Mouse (Mus musculus) kidney, adult 2 months (tissue): ENCODE data around the gene Nell2. TPM values are rescaled to one million over a fixed set of nuclear protein-coding genes. Genes with fewer than 3 reads are reported as not detected.

Source experiments
- DNase-seq: peaks from one replicate; pipeline ENCODE4 v3.0.0; 2021
- H3K27ac ChIP-seq: fragments of 200-500 bp; 2 replicates; pipeline ENCODE4 v1.5.1; 2012; ENCODE audit warnings: low read depth, low read length, control low read depth, inconsistent platforms; ENCODE audit not compliant: insufficient read depth
- H3K27me3 ChIP-seq: fragments of 200-500 bp; replicated peaks from 2 replicates; pipeline ENCODE4 v1.6.1; 2012; ENCODE audit warnings: mild to moderate bottlenecking, moderate library complexity, low read length, inconsistent platforms; ENCODE audit not compliant: control insufficient read depth, insufficient read depth
- H3K36me3 ChIP-seq: fragments of 200-500 bp; 2 replicates; pipeline ENCODE4 v1.6.1; 2012; ENCODE audit warnings: mild to moderate bottlenecking, moderate library complexity, low read length, inconsistent platforms; ENCODE audit not compliant: control insufficient read depth, insufficient read depth
- H3K4me1 ChIP-seq: fragments of 200-500 bp; 2 replicates; pipeline ENCODE4 v1.6.1; 2011; ENCODE audit warnings: low read length; ENCODE audit not compliant: control insufficient read depth, insufficient read depth
- H3K4me3 ChIP-seq: fragments of 200-500 bp; 2 replicates; pipeline ENCODE4 v1.5.1; 2011; ENCODE audit warnings: mild to moderate bottlenecking, low read depth, low read length, control low read depth; ENCODE audit not compliant: insufficient read depth
- CTCF ChIP-seq: fragments of 200-500 bp; conservative IDR thresholded peaks from 2 replicates; pipeline ENCODE4 v1.5.1; 2011; ENCODE audit warnings: low read depth, mild to moderate bottlenecking, control low read depth, low read length, moderate library complexity, mixed read lengths; ENCODE audit not compliant: insufficient read depth, insufficient read length
- POLR2A ChIP-seq: fragments of 200-500 bp; IDR thresholded peaks from one replicate; pipeline ENCODE4 v1.6.1; 2011; ENCODE audit warnings: low read depth, low read length, control low read depth
- WGBS: fragments of 180-500 bp; shearing (Covaris S2); methylation state at CpG from one replicate; pipeline ENCODE4 v1.1.7; 2018; 5-methylcytosine and 5-hydroxymethylcytosine counted together
- polyA plus RNA-seq: library from polyadenylated mRNA; depleted of rRNA; stranded (reverse); fragments of >200 nt; gene quantifications from 2 replicates; pipeline ENCODE4 v1.2.3, GENCODE M21; 2012

Nell2 gene
- polyA plus RNA-seq, 1 experiment, result 0.14 TPM

DNA sequence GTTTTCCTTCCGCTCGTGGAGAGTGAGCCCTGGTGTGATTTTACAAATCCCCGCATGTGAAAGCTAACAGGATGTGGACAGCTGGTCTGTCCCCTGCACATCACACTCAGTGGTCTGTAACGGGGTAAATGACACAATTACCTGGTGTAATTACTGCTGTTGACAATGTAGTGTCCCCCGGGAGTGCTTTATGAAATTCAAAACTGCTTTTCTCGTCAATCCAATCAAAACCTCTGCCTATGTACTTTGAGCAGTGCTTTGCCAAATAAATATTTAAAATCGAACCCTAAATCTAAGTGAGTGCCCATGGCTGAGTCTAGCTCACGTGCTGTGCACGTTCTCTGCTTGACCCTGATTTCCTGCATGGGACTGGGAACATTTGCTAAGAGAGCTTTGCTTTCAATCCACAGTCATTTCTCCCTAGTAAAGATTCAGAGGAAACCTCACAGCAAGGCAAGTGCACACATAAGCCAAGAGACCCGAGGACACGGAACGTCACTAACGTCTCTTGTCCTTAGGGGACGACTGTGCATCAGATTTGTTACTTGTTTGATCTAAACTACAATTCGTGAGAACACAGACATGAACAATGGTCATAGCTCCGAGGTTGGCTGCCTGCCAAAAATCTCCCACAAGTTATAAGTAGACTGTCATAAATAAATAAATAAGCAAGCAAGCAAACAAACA is 214.1 kb downstream of the Nell2 start:
- H3K27ac ChIP-seq, result no peak overlapping the region
- H3K36me3 ChIP-seq, result no peaks in the 10 kb centered on the region
- 24% methylated on average over 16 of the region's 16 CpGs for WGBS
- 0 out of 2 replicates have a peak, but pooled peaks cover 3% of the 10 kb centered on the region for H3K4me1 ChIP-seq
- H3K4me3 ChIP-seq, result no peak overlapping the region
- TF ChIP-seq POLR2A (no peak), CTCF (no peak)
- peak; percentile 3 for DNase-seq
- no peaks in the 10 kb centered on the region; the same call in 1 of the 2 replicates for H3K27me3 ChIP-seq

DNA sequence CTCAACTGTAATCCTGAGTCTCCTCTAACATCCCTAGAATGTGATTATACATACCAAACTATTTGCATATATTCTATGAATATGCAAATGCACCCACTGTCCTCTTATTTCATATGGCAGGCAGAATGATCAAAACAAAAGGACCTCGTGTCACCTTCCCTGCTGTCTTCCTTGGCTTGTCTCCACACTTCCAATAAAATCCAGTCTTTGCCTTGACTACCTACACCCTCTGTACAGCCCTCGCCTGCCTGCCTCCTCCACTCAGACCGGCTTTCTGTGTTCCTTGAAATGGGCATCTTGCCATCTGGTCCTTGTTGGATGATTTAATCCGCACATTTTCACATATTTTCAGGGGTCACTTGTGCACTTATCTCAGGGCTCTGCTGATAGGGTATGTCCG is 215.1 kb downstream of the Nell2 start:
- no peak overlapping the region for H3K27ac ChIP-seq
- no peak for DNase-seq
- H3K36me3 ChIP-seq, result no peaks in the 10 kb centered on the region
- no peaks in the 10 kb centered on the region; the same call in 1 of the 2 replicates for H3K27me3 ChIP-seq
- H3K4me3 ChIP-seq, result no peak overlapping the region
- 54% methylated on average over 5 of the region's 5 CpGs for WGBS
- TF ChIP-seq CTCF (no peak), POLR2A (no peak)
- H3K4me1 ChIP-seq, result 0 out of 2 replicates have a peak, but pooled peaks cover 3% of the 10 kb centered on the region

- Histone ChIP-seq H3K36me3 (no peaks in the 10 kb centered on the region), H3K27ac (no peak overlapping the region), H3K4me1 (no peaks in the 10 kb centered on the region), H3K27me3 (no peaks in the 10 kb centered on the region), H3K4me3 (no peak overlapping the region)
- no peak for TF ChIP-seq CTCF
- TF ChIP-seq POLR2A, result no peak
- no peak for DNase-seq
- WGBS, result 65% methylated on average over 8 of the region's 8 CpGs
These were observed 224.3 kb downstream of the Nell2 start for GRCm38 (mm10) chr15:95304102-95304501.

DNA sequence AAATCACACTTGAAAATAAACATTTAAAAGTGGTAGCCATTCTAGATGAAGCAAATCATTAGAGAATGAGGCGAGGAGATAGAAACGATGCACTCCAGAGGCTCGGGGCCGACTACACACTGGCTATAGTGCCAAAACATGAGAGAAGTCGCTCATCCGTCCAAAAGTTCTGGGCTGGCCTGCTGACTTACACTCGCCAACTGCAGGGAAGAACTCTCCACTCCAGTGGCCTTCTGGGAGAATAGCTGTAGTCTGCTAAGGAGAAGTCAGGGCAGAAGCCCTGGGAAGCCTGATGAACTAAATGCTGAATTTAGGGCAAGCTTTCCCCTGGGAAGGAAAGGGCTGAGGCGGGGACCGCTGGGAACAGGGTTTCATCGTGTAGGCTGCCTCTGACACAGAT is 231.8 kb downstream of the Nell2 start:
- H3K36me3 ChIP-seq, result no peaks in the 10 kb centered on the region
- WGBS, result 74% methylated on average over 10 of the region's 10 CpGs
- H3K27me3 ChIP-seq, result no peaks in the 10 kb centered on the region
- no peak overlapping the region for H3K27ac ChIP-seq
- TF ChIP-seq POLR2A (no peak), CTCF (no peak)
- no peak for DNase-seq
- H3K4me1 ChIP-seq, result no peaks in the 10 kb centered on the region
- no peak overlapping the region for H3K4me3 ChIP-seq

GRCm38 (mm10) chr15:95289047-95289446 is 239.3 kb downstream of the Nell2 start:
- Histone ChIP-seq H3K4me1 (no peaks in the 10 kb centered on the region), H3K27me3 (no peaks in the 10 kb centered on the region), H3K27ac (no peak overlapping the region), H3K4me3 (no peak overlapping the region), H3K36me3 (no peaks in the 10 kb centered on the region)
- TF ChIP-seq POLR2A, result no peak
- TF ChIP-seq CTCF, result no peak
- DNase-seq, result no peak
- 25% methylated on average over 10 of the region's 10 CpGs for WGBS

- DNase-seq, result peak; percentile 23
- Histone ChIP-seq H3K4me3 (no peak overlapping the region), H3K27ac (no peak overlapping the region), H3K4me1 (no peaks in the 10 kb centered on the region), H3K27me3 (no peaks in the 10 kb centered on the region), H3K36me3 (no peaks in the 10 kb centered on the region)
- TF ChIP-seq POLR2A (no peak), CTCF (no peak)
- 22% methylated on average over 6 of the region's 6 CpGs for WGBS
These were observed 243.2 kb downstream of the Nell2 start for GRCm38 (mm10) chr15:95285199-95285598.

DNA sequence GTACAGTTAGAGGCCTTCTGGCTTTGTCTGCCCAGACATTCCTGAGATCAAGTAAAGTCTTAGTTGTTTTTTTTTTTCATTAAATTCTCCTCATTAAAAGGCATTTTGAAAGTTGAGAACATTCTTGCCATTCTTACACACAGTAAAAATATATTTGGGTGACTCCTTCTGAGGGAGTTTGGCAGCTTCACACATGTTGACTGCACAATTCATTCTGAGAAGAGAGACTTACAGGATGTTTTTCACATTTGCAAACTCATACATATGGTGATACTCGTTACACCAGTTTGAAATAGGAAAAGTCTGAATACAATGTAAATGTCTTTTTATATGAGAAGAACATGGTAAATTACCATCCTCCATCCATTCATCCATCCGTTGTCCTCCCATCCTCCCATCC is 247.4 kb downstream of the Nell2 start:
- H3K27me3 ChIP-seq, result no peaks in the 10 kb centered on the region
- no peak overlapping the region for H3K4me3 ChIP-seq
- H3K27ac ChIP-seq, result no peak overlapping the region
- no peaks in the 10 kb centered on the region for H3K4me1 ChIP-seq
- 66% methylated on average over 2 of the region's 2 CpGs for WGBS
- no peak for TF ChIP-seq POLR2A
- no peak for TF ChIP-seq CTCF
- no peaks in the 10 kb centered on the region for H3K36me3 ChIP-seq
- DNase-seq, result no peak
